Mouse (Mus musculus) adrenal gland, adult 2 months (tissue): ENCODE results near the gene Grm8. TPM values are rescaled to one million over a fixed set of nuclear protein-coding genes. Genes with fewer than 3 reads are reported as not detected.

ENCODE experiments used
- DNase-seq: peaks from one replicate; pipeline ENCODE4 v3.0.0; 2021
- microRNA-seq, 2 experiments: library from miRNA; unstranded; fragments of <30 nt; microRNA quantifications; one replicate each; pipeline ENCODE4 v1.2.0; 2021
- polyA plus RNA-seq: library from polyadenylated mRNA; depleted of rRNA; stranded (reverse); fragments of >200 nt; gene quantifications from 2 replicates; pipeline ENCODE4 v1.2.3, GENCODE M21; 2012
- total RNA-seq, 2 experiments: library from RNA; stranded (reverse); gene quantifications; 2 replicates each; pipeline ENCODE4 v1.2.3; 2021

Grm8 gene
- total and polyA plus RNA-seq, 3 experiments: 0.03 to 0.75 (median 0.55) TPM

- peak; percentile 45 for DNase-seq
These were observed 895.0 kb downstream of the Grm8 start for GRCm38 (mm10) chr6:27239968-27240367.

Small RNA genes lying within 50 kb of the gene (microRNA-seq; reads per million reads assigned to microRNA genes)
- 2.5 to 6.4 reads per million in 2 experiments for gene Mir592
